Mouse (Mus musculus): ENCODE results near the gene Lrr1. TPM values are rescaled to one million over a fixed set of nuclear protein-coding genes. Genes with fewer than 3 reads are reported as not detected.

Lrr1 gene
- not detected for total RNA-seq (2023)

GRCm38 (mm10) chr12:69168461-69169106 is at the start of gene Lrr1:
Lrr1 (plus strand) TSS chr12:69168814.

GRCm38 (mm10) chr12:69158765-69159577 is 9.6 kb upstream of the Lrr1 start, which contains the start of gene Rps29:
Rps29 (minus strand) TSS chr12:69159186.

DNA sequence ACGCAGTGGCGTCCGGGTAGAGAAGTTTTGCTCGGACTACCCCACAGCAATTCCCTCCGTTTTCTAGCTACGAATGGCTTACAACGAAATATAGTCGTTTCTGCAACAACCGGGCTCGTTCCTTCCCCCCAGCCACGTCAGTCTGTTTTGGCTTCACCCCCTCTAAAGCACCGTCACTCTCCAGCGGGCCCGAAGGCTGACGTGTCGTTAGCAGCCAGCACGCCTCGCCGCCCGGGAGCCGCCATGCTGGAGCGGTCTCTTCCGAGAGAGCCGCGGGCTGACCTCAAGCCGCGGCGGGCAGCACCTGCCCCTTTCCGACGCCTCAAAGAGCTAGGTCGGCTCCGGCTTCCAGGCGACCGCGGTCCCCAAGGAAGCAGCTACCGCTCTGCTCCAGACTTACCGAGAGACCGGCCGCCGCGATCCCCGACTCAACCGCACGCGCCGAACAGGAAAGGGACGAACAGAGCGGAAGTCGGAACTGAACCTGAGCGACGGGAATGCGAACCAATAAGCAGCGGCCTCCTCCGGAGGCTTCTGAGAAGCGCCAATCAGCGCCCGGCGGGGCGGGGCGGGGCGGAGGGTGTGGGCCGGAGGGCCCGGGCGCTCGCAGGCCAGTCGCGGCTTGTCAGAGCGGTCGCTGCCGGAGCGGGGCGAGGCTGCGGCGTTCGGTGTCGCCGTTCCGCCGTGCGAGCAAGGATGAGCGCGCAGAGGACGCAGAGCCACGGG is 15.1 kb downstream of the Lrr1 start, which contains the start of the genes Rpl36al and Mgat2:
Gene Rpl36al (minus strand): TSS at position 501 of the 726 bp plus-strand sequence.
Gene Mgat2 (plus strand): TSS at position 575 of the 726 bp plus-strand sequence.

DNA sequence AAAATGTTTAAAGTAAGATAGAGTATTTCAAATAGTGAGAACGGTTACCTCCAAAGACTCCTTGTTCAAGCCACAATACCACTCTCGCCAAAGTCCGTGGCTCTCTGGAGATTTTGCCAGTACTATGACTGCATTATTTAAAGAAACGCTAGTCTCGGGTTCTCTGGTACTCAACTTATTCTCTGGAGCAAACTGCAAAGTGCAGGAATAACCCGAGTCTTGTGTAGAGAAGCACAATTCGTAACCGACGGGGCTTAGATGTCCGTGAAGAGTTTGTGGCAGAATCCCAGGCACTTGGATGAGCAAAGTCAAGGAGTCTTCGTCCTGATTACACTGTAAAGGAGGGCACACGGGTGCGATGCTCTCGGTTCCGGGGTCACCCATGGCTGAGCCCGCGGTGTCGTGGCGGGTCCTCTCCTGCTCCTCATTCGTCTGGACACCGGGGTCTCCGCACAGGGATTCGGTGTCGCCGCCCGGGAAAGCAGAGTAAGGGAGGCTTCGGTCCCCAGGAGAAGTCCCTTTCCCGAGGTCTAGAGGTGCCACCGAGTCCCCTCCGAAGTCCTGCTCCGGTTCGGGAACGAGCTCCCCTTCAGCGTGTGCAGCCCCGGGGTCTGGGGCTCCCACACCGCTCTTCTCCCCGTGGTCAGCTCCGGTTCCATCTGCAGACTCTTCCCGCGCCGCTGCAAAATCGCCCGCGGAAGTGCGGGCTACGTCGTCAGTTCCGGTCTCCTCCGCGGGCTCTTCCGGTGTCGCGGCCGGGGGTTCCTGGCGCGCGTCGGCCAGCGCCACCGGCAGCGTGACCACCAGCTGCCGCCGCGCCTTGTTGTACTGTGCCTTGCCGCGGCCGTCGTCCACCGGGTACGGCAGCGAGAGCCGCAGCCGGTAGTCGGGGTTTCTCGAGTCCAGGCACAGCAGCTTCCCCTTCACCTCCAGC is 28.1 kb downstream of the Lrr1 start, which contains the start of gene Gm49383:
Gene Gm49383 (minus strand): TSS at position 661 of the 934 bp plus-strand sequence.

GRCm38 (mm10) chr12:69198164-69198535 is 29.5 kb downstream of the Lrr1 start, which contains the start of gene Dnaaf2:
Dnaaf2 (minus strand) TSS chr12:69198429.

GRCm38 (mm10) chr12:69204052-69204833 is 35.6 kb downstream of the Lrr1 start, which contains the start of gene Gm49384:
Gm49384 (minus strand) TSS chr12:69204267.

DNA sequence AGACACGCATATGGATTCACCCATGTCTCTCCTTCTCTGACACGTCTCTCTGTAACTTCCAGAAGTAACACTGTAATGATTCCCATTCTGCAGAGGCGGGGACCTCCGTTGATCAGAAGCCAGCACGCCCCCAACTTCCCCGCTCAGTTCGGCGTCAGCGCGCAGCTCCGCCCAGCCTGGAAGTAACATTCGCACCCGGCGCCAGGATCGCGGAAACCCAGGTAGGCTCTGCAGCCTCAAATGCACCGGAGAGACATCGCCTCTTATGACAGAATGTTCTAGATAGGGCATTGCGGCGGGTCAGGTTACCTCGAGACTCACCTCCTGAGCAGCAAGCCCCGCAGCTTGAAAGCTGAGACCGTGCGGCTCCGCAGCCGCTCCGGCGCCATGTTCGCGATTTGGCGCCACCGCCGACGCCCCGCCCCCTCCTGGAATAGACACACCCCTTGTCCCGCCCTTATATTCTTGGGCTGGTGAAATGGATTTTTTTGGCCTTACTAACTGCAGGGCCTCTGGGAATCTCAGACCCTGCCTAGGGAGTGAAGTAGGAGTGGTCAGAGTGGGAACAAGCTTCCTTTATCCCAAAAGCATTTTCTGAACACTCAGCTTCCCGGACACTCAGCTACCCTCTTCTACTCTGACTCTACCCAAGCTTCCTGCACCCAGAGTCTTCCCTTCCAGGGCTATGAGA is 59.3 kb downstream of the Lrr1 start, which contains the start of gene Pole2:
Gene Pole2 (minus strand): TSS at position 420 of the 691 bp plus-strand sequence.

Other genes with a start within 250 kb of the Lrr1 start
- 1,000 to 10,000 TPM; 6,548 to 6,963 TPM for gene Rps29, start 9.6 kb upstream of the Lrr1 start, total RNA-seq (2023)
- gene Rpl36al, start 15.3 kb downstream of the Lrr1 start, total RNA-seq (2023), result 100 to 1,000 TPM; 458 to 505 TPM
- gene Mgat2, start 15.3 kb downstream of the Lrr1 start, total RNA-seq (2023), result 10 to 100 TPM; 36.3 to 42.5 TPM
- gene Gm49383, start 28.3 kb downstream of the Lrr1 start, total RNA-seq (2023), result 10 to 100 TPM; 12.6 to 12.9 TPM
- gene Dnaaf2, start 29.6 kb downstream of the Lrr1 start, total RNA-seq (2023), result 1 to 10 TPM; 4.2 to 4.5 TPM
- gene Gm49384, start 35.5 kb downstream of the Lrr1 start, total RNA-seq (2023), result 1 to 10 TPM; 4.5 to 5.5 TPM
- gene Pole2, start 59.4 kb downstream of the Lrr1 start, total RNA-seq (2023), result 10 to 100 TPM; 19.7 to 22.5 TPM
- 10 to 100 TPM; 27.0 to 32.3 TPM for gene Klhdc1, start 72.4 kb downstream of the Lrr1 start, total RNA-seq (2023)
- 10 to 100 TPM; 81.7 to 86.4 TPM for gene Klhdc2, start 127.9 kb downstream of the Lrr1 start, total RNA-seq (2023)
- gene Nemf, start 188.4 kb downstream of the Lrr1 start, total RNA-seq (2023), result 100 to 1,000 TPM in 1 of 2 experiments, 10 to 100 TPM in 1; 99.2 to 103 TPM
- 100 to 1,000 TPM; 223 TPM for gene Arf6, start 203.3 kb downstream of the Lrr1 start, total RNA-seq (2023)
- 1 to 10 TPM; 2.4 to 3.3 TPM for gene Gm9887, start 203.6 kb downstream of the Lrr1 start, total RNA-seq (2023)

Data from T-cell, adult 66 days (primary cell).